Mouse (Mus musculus) kidney, embryonic 16.5 days (tissue): ENCODE results near the gene Saxo1. TPM values are rescaled to one million over a fixed set of nuclear protein-coding genes. Genes with fewer than 3 reads are reported as not detected.
A peak's percentile ranks its signal among the peaks of the same experiment; 100 is the strongest.

Experiments used
- ATAC-seq: fragments of 200-750 bp; cut with Nextera tagmentation; 2 replicates; pipeline ENCODE4 v1.8.0; 2017; ENCODE audit warnings: moderate TSS enrichment; ENCODE audit not compliant: low FRiP score, low TSS enrichment
- H3K27ac ChIP-seq: fragments of 300-500 bp; sonication (generic); 2 replicates; pipeline ENCODE4 v1.5.1; 2014; ENCODE audit warnings: low read length
- H3K27me3 ChIP-seq: fragments of 300-500 bp; sonication (generic); 2 replicates; pipeline ENCODE4 v1.6.1; 2014; ENCODE audit warnings: low read length, control low read depth, mixed read lengths; ENCODE audit not compliant: insufficient read depth
- H3K36me3 ChIP-seq: fragments of 300-500 bp; sonication (generic); 2 replicates; pipeline ENCODE4 v1.6.1; 2014; ENCODE audit warnings: low read length, control low read depth, mixed read lengths; ENCODE audit not compliant: insufficient read depth
- H3K4me1 ChIP-seq: fragments of 300-500 bp; sonication (generic); 2 replicates; pipeline ENCODE4 v1.6.1; 2014; ENCODE audit warnings: low read length, control low read depth, mixed read lengths; ENCODE audit not compliant: insufficient read depth
- H3K4me2 ChIP-seq: fragments of 300-500 bp; sonication (generic); replicated peaks from 2 replicates; pipeline ENCODE4 v1.6.1; 2014; ENCODE audit warnings: low read depth, low read length
- H3K4me3 ChIP-seq: fragments of 300-500 bp; sonication (generic); 2 replicates; pipeline ENCODE4 v1.5.1; 2014; ENCODE audit warnings: mild to moderate bottlenecking, low read length
- H3K9ac ChIP-seq: fragments of 300-500 bp; sonication (generic); replicated peaks from 2 replicates; pipeline ENCODE4 v1.6.1; 2014; ENCODE audit warnings: low read length
- H3K9me3 ChIP-seq: fragments of 300-500 bp; sonication (generic); 2 replicates; pipeline ENCODE4 v1.6.1; 2016; ENCODE audit warnings: low read length, control low read depth
- WGBS: fragments of 180-500 bp; shearing (Covaris S2); extraction: QIAGEN DNeasy Blood & Tissue Kit; methylation state at CpG from one replicate; pipeline ENCODE4 v1.1.7; 2014; 5-methylcytosine and 5-hydroxymethylcytosine counted together
- polyA plus RNA-seq: library from polyadenylated mRNA; unstranded; fragments of >200 nt; fragmentation: Nextera tagmentation; extraction: Ambion mirVana; gene quantifications from 2 replicates; pipeline ENCODE4 v1.2.1, GENCODE M21; 2015

The Saxo1 gene
- polyA plus RNA-seq, 1 experiment from 2014 or later = 0.09 TPM

DNA sequence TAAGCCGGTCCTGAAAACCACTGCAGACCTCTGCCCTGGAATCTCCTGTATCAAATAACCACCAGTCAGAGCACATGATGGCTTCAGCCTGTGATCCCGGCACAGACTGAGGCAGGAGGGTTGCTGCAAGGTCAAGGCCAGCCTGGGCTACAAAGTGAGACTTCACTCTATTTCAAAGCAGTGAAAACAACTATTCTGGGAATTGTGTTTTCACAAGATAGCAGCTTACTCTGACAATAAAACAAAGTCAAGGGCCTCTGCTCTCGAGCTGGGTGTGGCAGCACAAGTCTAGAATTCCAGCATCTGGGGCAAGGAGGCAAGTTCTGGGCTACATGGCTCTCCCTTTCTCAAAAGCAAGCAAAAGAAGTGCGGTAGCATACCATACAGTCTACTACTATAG lies 878 bp upstream of the Saxo1 start:
- Histone ChIP-seq H3K4me2 (no peak overlapping the region), H3K27me3 (no peaks in the 10 kb centered on the region), H3K9ac (no peak overlapping the region), H3K4me3 (no peak overlapping the region), H3K36me3 (no peaks in the 10 kb centered on the region), H3K27ac (no peak overlapping the region), H3K9me3 (no peaks in the 10 kb centered on the region), H3K4me1 (no peaks in the 10 kb centered on the region)
- no peak for ATAC-seq
- 53% methylated on average over 4 of the region's 4 CpGs for WGBS

GRCm38 (mm10) chr4:86557371-86557770 lies 757 bp downstream of the Saxo1 start:
- WGBS = 83% methylated on average over 7 of the region's 7 CpGs
- no peaks in the 10 kb centered on the region for H3K27me3 ChIP-seq
- no peak overlapping the region for H3K9ac ChIP-seq
- H3K27ac ChIP-seq = no peak overlapping the region
- H3K4me2 ChIP-seq = no peak overlapping the region
- no peaks in the 10 kb centered on the region for H3K4me1 ChIP-seq
- H3K9me3 ChIP-seq = no peaks in the 10 kb centered on the region
- H3K36me3 ChIP-seq = no peaks in the 10 kb centered on the region
- H3K4me3 ChIP-seq = no peak overlapping the region
- ATAC-seq = no peak

GRCm38 (mm10) chr4:86555035-86555707 lies 3.0 kb downstream of the Saxo1 start:
- Histone ChIP-seq H3K9ac (no peak overlapping the region), H3K27me3 (no peaks in the 10 kb centered on the region), H3K4me3 (no peak overlapping the region), H3K36me3 (no peaks in the 10 kb centered on the region), H3K27ac (no peak overlapping the region), H3K4me2 (no peak overlapping the region), H3K4me1 (no peaks in the 10 kb centered on the region), H3K9me3 (no peaks in the 10 kb centered on the region)
- 24% methylated on average over 6 of the region's 6 CpGs for WGBS
- no peak for ATAC-seq

DNA sequence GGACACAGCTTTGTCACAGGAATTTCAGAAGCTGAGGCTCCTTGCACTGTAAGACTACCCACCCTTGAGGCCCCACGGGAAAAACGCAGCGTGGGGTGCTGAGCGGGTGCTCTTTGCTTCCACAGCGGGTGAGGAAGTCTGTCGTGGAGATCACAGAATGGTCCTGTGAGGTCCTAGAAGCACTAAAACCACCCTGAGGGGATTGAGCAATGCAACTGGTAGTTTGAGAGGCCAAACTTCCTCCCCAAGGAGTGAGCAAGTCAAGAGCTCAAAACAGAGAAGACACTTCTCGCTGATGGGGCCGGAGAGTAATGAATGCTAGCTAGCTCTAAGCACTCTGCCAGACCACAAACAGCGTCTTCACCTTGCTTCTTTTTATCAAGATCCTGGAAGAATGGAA lies 9.8 kb downstream of the Saxo1 start:
- Histone ChIP-seq H3K9ac (no peak overlapping the region), H3K4me2 (no peak overlapping the region), H3K4me3 (no peak overlapping the region), H3K27ac (no peak overlapping the region), H3K27me3 (no peaks in the 10 kb centered on the region), H3K9me3 (no peaks in the 10 kb centered on the region), H3K36me3 (no peaks in the 10 kb centered on the region), H3K4me1 (peaks cover 11% of the 10 kb centered on the region)
- ATAC-seq = no peak
- 81% methylated on average over 9 of the region's 9 CpGs for WGBS

GRCm38 (mm10) chr4:86545615-86546014 lies 12.5 kb downstream of the Saxo1 start:
- Histone ChIP-seq H3K36me3 (no peaks in the 10 kb centered on the region), H3K9me3 (no peaks in the 10 kb centered on the region), H3K27ac (no peak overlapping the region), H3K27me3 (no peaks in the 10 kb centered on the region), H3K4me3 (no peak overlapping the region), H3K9ac (no peak overlapping the region), H3K4me1 (peaks cover 11% of the 10 kb centered on the region), H3K4me2 (no peak overlapping the region)
- WGBS = 49% methylated on average over 5 of the region's 5 CpGs
- ATAC-seq = no peak

DNA sequence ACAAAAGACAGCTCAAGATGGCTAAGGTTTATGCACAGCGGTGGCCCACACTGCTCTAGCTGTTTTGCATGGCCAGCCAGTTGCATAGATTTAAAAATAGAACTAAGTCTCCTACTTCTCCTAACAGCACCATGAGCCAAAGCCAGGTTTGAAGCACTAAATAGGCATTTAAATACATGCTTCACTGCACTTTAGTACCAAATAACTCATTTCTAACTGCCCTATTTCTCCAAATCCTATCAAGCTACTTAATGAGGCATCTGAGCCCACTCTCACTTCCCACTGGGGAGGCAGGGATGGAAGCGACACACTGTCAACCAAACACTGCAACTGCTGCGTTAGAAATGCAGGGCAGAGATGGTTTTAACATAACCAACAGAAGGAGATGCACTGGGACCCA lies 14.1 kb downstream of the Saxo1 start:
- WGBS = 35% methylated on average over 3 of the region's 3 CpGs
- peak; percentile 73; the same call in 1 of the 2 replicates for ATAC-seq

GRCm38 (mm10) chr4:86541573-86541972 lies 16.6 kb downstream of the Saxo1 start:
- Histone ChIP-seq H3K27ac (no peak overlapping the region), H3K36me3 (no peaks in the 10 kb centered on the region), H3K4me1 (peaks cover 11% of the 10 kb centered on the region), H3K4me2 (no peak overlapping the region), H3K27me3 (no peaks in the 10 kb centered on the region), H3K9ac (no peak overlapping the region), H3K4me3 (no peak overlapping the region), H3K9me3 (no peaks in the 10 kb centered on the region)
- ATAC-seq = no peak
- 73% methylated on average over 1 of the region's 1 CpGs for WGBS

More for the DNA sequence above, 14.1 kb downstream of the Saxo1 start:
- Histone ChIP-seq H3K36me3 (no peaks in the 10 kb centered on the region), H3K27ac (0 out of 2 replicates have a peak overlapping the region, but pooled peaks have one; percentile 6), H3K27me3 (no peaks in the 10 kb centered on the region), H3K9ac (no peak overlapping the region), H3K4me2 (no peak overlapping the region), H3K4me3 (no peak overlapping the region), H3K4me1 (peaks cover 11% of the 10 kb centered on the region), H3K9me3 (no peaks in the 10 kb centered on the region)

- no peak overlapping the region for H3K27ac ChIP-seq
- ATAC-seq = no peak
- WGBS = 95% methylated on average over 5 of the region's 5 CpGs
Observed at GRCm38 (mm10) chr4:86538936-86539335, 19.2 kb downstream of the Saxo1 start.

DNA sequence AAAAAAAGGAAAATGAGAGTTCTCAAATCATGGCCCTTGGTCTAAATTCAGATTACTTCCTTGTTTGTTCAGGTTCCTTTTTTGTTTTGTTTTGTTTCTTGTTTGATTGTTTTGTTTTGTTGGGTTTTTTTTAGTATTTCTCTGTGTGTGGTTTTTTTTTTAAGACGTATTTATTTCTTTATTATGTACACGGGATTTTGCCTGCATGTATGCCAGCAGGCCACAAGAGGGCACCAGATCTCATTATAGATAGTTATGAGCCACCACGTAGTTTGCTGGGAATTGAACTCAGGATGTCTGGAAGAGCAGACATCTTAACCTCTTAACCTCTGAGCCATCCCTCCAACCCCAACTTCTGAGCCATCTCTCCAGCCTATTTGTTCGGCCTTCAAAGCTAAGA lies 20.2 kb downstream of the Saxo1 start:
- Histone ChIP-seq H3K4me1 (peaks cover 6% of the 10 kb centered on the region; the same call in 1 of the 2 replicates), H3K4me2 (no peak overlapping the region), H3K27me3 (no peaks in the 10 kb centered on the region), H3K9me3 (no peaks in the 10 kb centered on the region), H3K27ac (no peak overlapping the region), H3K4me3 (no peak overlapping the region), H3K36me3 (no peaks in the 10 kb centered on the region), H3K9ac (no peak overlapping the region)
- no peak for ATAC-seq
- WGBS = 54% methylated on average over 4 of the region's 4 CpGs

More at GRCm38 (mm10) chr4:86538936-86539335, 19.2 kb downstream of the Saxo1 start:
- H3K4me3 ChIP-seq = no peak overlapping the region
- H3K27me3 ChIP-seq = no peaks in the 10 kb centered on the region
- no peak overlapping the region for H3K4me2 ChIP-seq
- H3K9me3 ChIP-seq = no peaks in the 10 kb centered on the region
- peaks cover 6% of the 10 kb centered on the region for H3K4me1 ChIP-seq
- H3K9ac ChIP-seq = no peak overlapping the region
- H3K36me3 ChIP-seq = no peaks in the 10 kb centered on the region

DNA sequence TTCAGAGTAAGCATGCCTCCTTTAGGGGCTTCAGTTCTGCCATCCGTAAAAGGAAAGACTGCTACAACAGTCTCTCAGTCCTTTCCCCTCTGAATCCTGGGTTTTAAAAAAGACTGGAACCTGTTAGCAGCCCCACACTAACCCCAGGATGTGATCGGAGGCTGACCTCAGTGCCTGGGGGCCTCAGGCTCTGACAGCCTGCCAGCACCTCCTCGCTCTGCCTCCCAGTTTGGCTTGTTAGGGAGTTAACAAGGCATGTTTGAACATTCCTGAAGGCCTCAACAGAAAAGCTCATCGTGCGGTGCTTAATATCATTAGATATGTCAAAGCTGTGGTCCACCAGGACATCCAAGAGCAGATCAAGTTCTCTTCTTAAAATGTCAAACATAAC lies 24.0 kb downstream of the Saxo1 start:
- Histone ChIP-seq H3K9ac (0 out of 2 replicates have a peak overlapping the region, but pooled peaks have one; percentile 26), H3K4me2 (no peak overlapping the region), H3K36me3 (no peaks in the 10 kb centered on the region), H3K4me3 (no peak overlapping the region), H3K4me1 (peaks cover 6% of the 10 kb centered on the region; the same call in 1 of the 2 replicates), H3K27ac (peak overlapping the region; percentile 77; the same call in 1 of the 2 replicates), H3K9me3 (no peaks in the 10 kb centered on the region), H3K27me3 (no peaks in the 10 kb centered on the region)
- WGBS = 32% methylated on average over 5 of the region's 5 CpGs
- ATAC-seq = peak; percentile 31; the same call in 1 of the 2 replicates
